Mouse (Mus musculus) ES-E14 (cell line): ENCODE measurements around the gene Olfr1424.

Experiments used
- HCFC1 ChIP-seq: IDR thresholded peaks from 2 replicates; pipeline ENCODE4 v1.6.1; 2012; ENCODE audit warnings: low read length, inconsistent platforms, borderline replicate concordance; ENCODE audit not compliant: insufficient read depth
- MAFK ChIP-seq: IDR thresholded peaks from 2 replicates; pipeline ENCODE4 v1.6.1; 2014; ENCODE audit warnings: mild to moderate bottlenecking, low read depth, low read length, inconsistent platforms; ENCODE audit not compliant: insufficient read depth

GRCm38 (mm10) chr19:12026606-12027005 is 35.9 kb downstream of the Olfr1424 start:
- TF ChIP-seq HCFC1 = no peak
- no peak for TF ChIP-seq MAFK
